Mouse (Mus musculus) forebrain, embryonic 14.5 days (tissue): ENCODE data around the gene Pax7. TPM values are rescaled to one million over a fixed set of nuclear protein-coding genes. Genes with fewer than 3 reads are reported as not detected.
A peak's percentile ranks its signal among the peaks of the same experiment; 100 is the strongest.

Source experiments
- ATAC-seq: fragments of 200-750 bp; cut with Nextera tagmentation; 2 replicates; pipeline ENCODE4 v1.8.0; 2017; ENCODE audit warnings: mild to moderate bottlenecking, moderate library complexity
- DNase-seq: peaks from one replicate; pipeline ENCODE4 v3.0.0-alpha.2; 2015; ENCODE audit warnings: low spot score
- H3K27ac ChIP-seq: fragments of 300-500 bp; sonication (generic); 2 replicates; pipeline ENCODE4 v1.5.1; 2014; ENCODE audit warnings: low read depth, mild to moderate bottlenecking, control low read depth, low read length, moderate library complexity
- H3K27me3 ChIP-seq: fragments of 300-500 bp; sonication (generic); replicated peaks from 2 replicates; pipeline ENCODE4 v1.6.1; 2014; ENCODE audit warnings: low read length, control low read depth, mixed read lengths; ENCODE audit not compliant: control insufficient read depth, insufficient read depth
- H3K36me3 ChIP-seq: fragments of 300-500 bp; sonication (generic); 2 replicates; pipeline ENCODE4 v1.6.1; 2014; ENCODE audit warnings: low read length, control low read depth; ENCODE audit not compliant: control insufficient read depth, insufficient read depth
- H3K4me1 ChIP-seq: fragments of 300-500 bp; sonication (generic); 2 replicates; pipeline ENCODE4 v1.6.1; 2014; ENCODE audit warnings: antibody characterized with exemption, low read length, control low read depth; ENCODE audit not compliant: control insufficient read depth, insufficient read depth
- H3K4me2 ChIP-seq: fragments of 300-500 bp; sonication (generic); 2 replicates; pipeline ENCODE4 v1.6.1; 2014; ENCODE audit warnings: mild to moderate bottlenecking, control low read depth, low read length
- H3K4me3 ChIP-seq: fragments of 300-500 bp; sonication (generic); 2 replicates; pipeline ENCODE4 v1.5.1; 2014; ENCODE audit warnings: low read depth, low read length, control low read depth
- H3K9ac ChIP-seq: fragments of 300-500 bp; sonication (generic); 2 replicates; pipeline ENCODE4 v1.6.1; 2014; ENCODE audit warnings: mild to moderate bottlenecking, low read length, control low read depth, moderate library complexity
- H3K9me3 ChIP-seq: fragments of 300-500 bp; sonication (generic); replicated peaks from 2 replicates; pipeline ENCODE4 v1.6.1; 2016; ENCODE audit warnings: low read length, control low read depth, mixed read lengths; ENCODE audit not compliant: control insufficient read depth
- WGBS: fragments of 180-500 bp; shearing (Covaris S2); extraction: QIAGEN DNeasy Blood & Tissue Kit; methylation state at CpG from one replicate; pipeline ENCODE4 v1.1.7; 2014; 5-methylcytosine and 5-hydroxymethylcytosine counted together
- polyA plus RNA-seq: library from polyadenylated mRNA; unstranded; fragments of >200 nt; fragmentation: Nextera tagmentation; extraction: Ambion mirVana; gene quantifications from 2 replicates; pipeline ENCODE4 v1.2.1, GENCODE M21; 2014

Gene Pax7
- polyA plus RNA-seq, 1 experiment from 2014 or later, result 0.06 TPM

GRCm38 (mm10) chr4:139827501-139828282 lies 5.6 kb downstream of the Pax7 start:
- no peak overlapping the region for H3K4me2 ChIP-seq
- no peak overlapping the region for H3K4me3 ChIP-seq
- no peak overlapping the region for H3K27ac ChIP-seq
- H3K9ac ChIP-seq, result no peak overlapping the region
- H3K4me1 ChIP-seq, result peaks cover 6% of the 10 kb centered on the region
- no peaks in the 10 kb centered on the region for H3K9me3 ChIP-seq
- DNase-seq (no peak), ATAC-seq (no peak)
- H3K36me3 ChIP-seq, result no peaks in the 10 kb centered on the region
- WGBS, result 3% methylated on average over 30 of the region's 30 CpGs
- H3K27me3 ChIP-seq, result peaks cover 97% of the 10 kb centered on the region

GRCm38 (mm10) chr4:139826231-139826630 lies 7.1 kb downstream of the Pax7 start:
- no peak for DNase-seq
- Histone ChIP-seq H3K27me3 (peaks cover 98% of the 10 kb centered on the region), H3K9me3 (no peaks in the 10 kb centered on the region), H3K27ac (no peak overlapping the region), H3K36me3 (no peaks in the 10 kb centered on the region), H3K4me2 (no peak overlapping the region), H3K4me3 (no peak overlapping the region), H3K9ac (no peak overlapping the region), H3K4me1 (peaks cover 11% of the 10 kb centered on the region)
- WGBS, result 4% methylated on average over 3 of the region's 3 CpGs
- no peak for ATAC-seq

GRCm38 (mm10) chr4:139825326-139826112 lies 7.8 kb downstream of the Pax7 start:
- no peak for DNase-seq
- H3K27me3 ChIP-seq, result peaks cover 98% of the 10 kb centered on the region
- no peaks in the 10 kb centered on the region for H3K36me3 ChIP-seq
- H3K9ac ChIP-seq, result no peak overlapping the region
- H3K27ac ChIP-seq, result no peak overlapping the region
- no peak overlapping the region for H3K4me2 ChIP-seq
- no peak for ATAC-seq
- H3K4me1 ChIP-seq, result peaks cover 11% of the 10 kb centered on the region
- H3K4me3 ChIP-seq, result no peak overlapping the region
- under 1% methylated on average over 14 of the region's 14 CpGs for WGBS
- H3K9me3 ChIP-seq, result no peaks in the 10 kb centered on the region

GRCm38 (mm10) chr4:139824572-139825325 lies 8.6 kb downstream of the Pax7 start:
- DNase-seq, result no peak
- no peak for ATAC-seq
- WGBS, result under 1% methylated on average over 22 of the region's 22 CpGs
- no peaks in the 10 kb centered on the region for H3K36me3 ChIP-seq
- H3K27me3 ChIP-seq, result peaks cover 98% of the 10 kb centered on the region
- H3K4me2 ChIP-seq, result no peak overlapping the region
- peaks cover 11% of the 10 kb centered on the region for H3K4me1 ChIP-seq
- no peak overlapping the region for H3K4me3 ChIP-seq
- no peak overlapping the region for H3K27ac ChIP-seq
- H3K9ac ChIP-seq, result no peak overlapping the region
- no peaks in the 10 kb centered on the region for H3K9me3 ChIP-seq

- Histone ChIP-seq H3K4me3 (peak overlapping the region; percentile 6), H3K27ac (no peak overlapping the region), H3K27me3 (peaks cover 98% of the 10 kb centered on the region), H3K36me3 (no peaks in the 10 kb centered on the region), H3K9ac (no peak overlapping the region), H3K9me3 (no peaks in the 10 kb centered on the region), H3K4me1 (peaks cover 11% of the 10 kb centered on the region), H3K4me2 (peak overlapping the region; percentile 30)
- DNase-seq (no peak), ATAC-seq (no peak)
- 0% methylated on average over 32 of the region's 32 CpGs for WGBS
Observed at GRCm38 (mm10) chr4:139823870-139824472, 9.4 kb downstream of the Pax7 start.

- no peaks in the 10 kb centered on the region for H3K9me3 ChIP-seq
- H3K4me2 ChIP-seq, result peak overlapping the region; percentile 30
- H3K9ac ChIP-seq, result no peak overlapping the region
- DNase-seq (no peak), ATAC-seq (no peak)
- 2% methylated on average over 44 of the region's 44 CpGs for WGBS
- no peak overlapping the region for H3K27ac ChIP-seq
- H3K4me3 ChIP-seq, result peak overlapping the region; percentile 6
- peaks cover 13% of the 10 kb centered on the region for H3K4me1 ChIP-seq
- H3K27me3 ChIP-seq, result peaks cover 95% of the 10 kb centered on the region
- no peaks in the 10 kb centered on the region for H3K36me3 ChIP-seq
Observed at GRCm38 (mm10) chr4:139823138-139823869, 10.0 kb downstream of the Pax7 start.

- no peak for ATAC-seq
- no peaks in the 10 kb centered on the region for H3K36me3 ChIP-seq
- H3K9me3 ChIP-seq, result no peaks in the 10 kb centered on the region
- no peak for DNase-seq
- H3K27ac ChIP-seq, result no peak overlapping the region
- peaks cover 15% of the 10 kb centered on the region for H3K4me1 ChIP-seq
- no peak overlapping the region; the same call in 1 of the 2 replicates for H3K4me3 ChIP-seq
- peak overlapping the region; percentile 49; the same call in 1 of the 2 replicates for H3K4me2 ChIP-seq
- no peak overlapping the region for H3K9ac ChIP-seq
- 3% methylated on average over 28 of the region's 28 CpGs for WGBS
- peaks cover 94% of the 10 kb centered on the region for H3K27me3 ChIP-seq
Observed at GRCm38 (mm10) chr4:139822214-139823137, 10.9 kb downstream of the Pax7 start.
